Mouse (Mus musculus) thymus, postnatal 10 days (tissue): ENCODE data around the gene Nup214.
"Not testable (repeated sequence)": the region's sequence is repeated elsewhere in the genome, so short reads cannot be mapped to it uniquely, and the experiment has no call there.

Source experiments
- DNase-seq, 2 experiments: peaks; one replicate each; pipeline ENCODE4 v3.0.0; 2021; ENCODE audit warnings: low spot score in 2 of 2

The Nup214 gene

DNA sequence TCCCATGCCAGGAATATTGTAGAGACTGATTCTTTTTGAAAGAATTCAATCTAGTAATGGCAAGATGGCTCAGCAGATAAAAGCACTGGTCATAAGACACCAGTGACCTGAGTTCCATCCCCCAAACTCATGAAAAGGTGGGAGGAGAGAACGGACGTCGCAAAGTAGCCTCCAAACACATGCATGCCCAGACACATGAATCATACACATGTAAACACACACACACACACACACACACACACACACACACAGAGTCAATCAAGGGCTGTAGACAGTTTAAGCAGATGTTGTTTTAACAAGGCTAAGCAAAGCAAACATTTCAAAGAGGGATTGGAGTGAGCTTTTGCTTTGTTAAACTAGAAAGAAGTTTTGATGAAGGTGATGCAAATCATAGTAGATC is 10.0 kb upstream of the Nup214 start:
- no peak for DNase-seq

DNA sequence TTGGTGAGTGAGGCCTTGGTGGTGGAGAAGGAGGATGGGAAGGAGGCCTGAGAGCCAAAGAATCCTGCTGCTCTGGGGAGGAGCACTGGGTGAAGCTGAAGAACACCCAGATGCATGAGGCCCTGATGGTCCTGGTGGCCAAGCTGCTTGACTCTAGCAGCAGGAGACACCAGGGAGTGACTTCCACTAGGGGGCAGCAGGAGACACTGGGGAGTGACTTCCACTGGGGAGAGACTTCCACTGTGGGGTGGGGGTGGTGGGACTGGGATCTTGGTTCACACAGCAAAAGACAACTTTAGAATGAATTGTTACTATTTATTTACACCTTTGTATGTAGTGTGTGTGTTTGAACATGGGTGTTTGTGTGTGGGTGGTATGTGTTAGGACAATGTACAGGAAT is 9.1 kb upstream of the Nup214 start:
- DNase-seq = peak; percentile 44 to 83

DNA sequence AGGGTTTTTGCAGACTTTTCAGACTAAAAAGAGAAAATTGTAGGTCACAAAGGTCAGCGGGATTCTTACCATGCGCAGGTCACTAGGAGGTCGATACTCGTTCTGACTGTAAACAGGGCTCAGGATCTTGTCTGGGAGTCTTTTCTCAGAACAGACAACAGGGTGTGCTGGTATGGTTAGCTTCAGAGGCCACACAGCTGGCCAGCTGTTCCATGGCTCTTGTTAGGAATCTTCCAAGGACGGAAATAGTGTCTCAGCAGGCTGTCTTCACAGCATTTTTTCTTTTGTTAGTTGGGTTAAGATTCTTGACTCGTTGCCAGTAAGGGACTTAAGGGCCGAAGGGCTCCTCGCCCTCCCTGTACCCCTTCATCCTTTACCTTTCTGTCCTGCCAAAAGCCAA is 7.4 kb upstream of the Nup214 start:
- no peak for DNase-seq

DNA sequence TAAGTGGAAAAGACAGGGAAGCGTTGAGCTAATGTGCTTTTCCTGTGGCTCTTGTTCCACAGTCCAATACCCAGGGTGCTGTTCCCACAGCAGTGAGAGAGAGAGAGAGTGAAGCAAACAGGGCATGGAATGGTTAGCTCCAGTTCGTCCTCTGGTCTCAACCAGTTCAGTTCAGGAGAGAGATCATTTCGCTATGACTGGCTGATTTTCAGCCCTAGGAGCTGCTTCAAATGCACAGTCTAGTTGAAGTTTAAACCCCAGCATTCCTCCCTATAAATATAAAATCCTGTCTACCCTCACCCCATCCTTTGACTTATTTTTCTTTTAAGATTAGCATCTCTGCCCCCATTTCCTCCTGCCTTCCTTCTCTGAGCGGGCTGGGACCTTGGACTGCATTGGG is 1.6 kb upstream of the Nup214 start:
- DNase-seq = no peak

DNA sequence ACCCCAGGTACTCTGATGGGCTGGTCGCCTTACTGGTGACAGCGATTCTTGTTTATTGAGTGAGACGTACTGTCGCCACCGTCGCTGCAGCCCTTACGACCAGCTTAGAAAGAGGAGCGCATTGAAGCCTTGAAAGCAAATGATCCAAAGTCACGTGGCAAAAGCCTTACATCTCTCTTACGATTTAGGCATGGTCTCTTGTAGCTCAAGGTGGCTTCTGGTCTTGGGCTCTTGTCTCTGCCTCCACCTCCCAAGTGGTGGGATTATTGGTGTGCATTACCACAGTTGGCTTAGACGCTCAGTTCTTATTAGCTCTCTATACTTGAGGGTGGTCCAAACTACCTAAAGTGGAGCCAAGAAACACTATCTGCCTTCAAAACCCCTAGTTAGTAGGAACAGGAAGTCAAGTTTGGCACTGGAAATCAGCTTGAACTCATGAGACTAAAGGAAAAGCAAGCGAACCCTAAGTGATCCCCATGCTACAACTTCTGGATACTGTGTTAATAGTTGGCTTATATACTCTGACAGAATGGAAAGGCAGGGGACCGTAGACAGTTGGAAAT is 654 bp downstream of the Nup214 start:
- DNase-seq = no peak

DNA sequence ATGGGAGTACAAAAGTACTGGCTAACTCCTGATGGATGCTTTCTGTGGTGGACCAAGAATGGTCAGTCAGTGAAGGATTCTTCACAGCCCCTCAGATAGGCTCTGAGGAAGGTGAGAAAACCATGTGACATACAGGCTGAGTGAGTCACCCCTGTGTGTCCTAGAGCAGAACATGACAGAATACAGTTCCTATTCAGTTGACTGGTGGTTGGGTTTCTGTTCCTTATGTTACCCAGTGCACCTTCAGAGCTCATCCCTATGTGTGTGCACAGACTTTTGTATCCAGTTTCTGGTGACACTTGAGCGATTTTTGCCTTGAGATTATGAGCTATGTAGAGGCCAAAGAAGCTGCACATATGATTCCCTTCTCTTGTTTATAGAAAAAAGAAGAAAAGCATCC is 13.5 kb downstream of the Nup214 start:
- no peak for DNase-seq

DNA sequence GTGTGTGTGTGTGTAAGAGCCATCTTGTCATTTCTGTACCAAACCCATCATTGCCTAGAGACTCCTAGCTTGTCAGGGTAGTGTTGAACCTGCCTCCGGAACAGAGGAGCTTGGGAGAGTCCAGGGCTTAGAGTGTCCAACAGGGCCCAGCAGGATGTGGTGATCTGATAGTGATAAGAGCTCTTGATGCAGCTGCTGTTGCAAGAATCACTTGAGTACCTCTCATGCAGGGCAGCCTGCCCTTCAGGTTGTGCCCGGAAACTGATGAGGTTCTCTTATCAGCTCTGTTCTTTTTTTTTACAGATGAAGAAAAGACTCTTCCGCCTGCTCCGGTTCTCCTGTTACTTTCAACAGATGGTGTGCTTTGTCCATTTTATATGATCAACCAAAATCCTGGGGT is 16.7 kb downstream of the Nup214 start:
- no peak for DNase-seq

DNA sequence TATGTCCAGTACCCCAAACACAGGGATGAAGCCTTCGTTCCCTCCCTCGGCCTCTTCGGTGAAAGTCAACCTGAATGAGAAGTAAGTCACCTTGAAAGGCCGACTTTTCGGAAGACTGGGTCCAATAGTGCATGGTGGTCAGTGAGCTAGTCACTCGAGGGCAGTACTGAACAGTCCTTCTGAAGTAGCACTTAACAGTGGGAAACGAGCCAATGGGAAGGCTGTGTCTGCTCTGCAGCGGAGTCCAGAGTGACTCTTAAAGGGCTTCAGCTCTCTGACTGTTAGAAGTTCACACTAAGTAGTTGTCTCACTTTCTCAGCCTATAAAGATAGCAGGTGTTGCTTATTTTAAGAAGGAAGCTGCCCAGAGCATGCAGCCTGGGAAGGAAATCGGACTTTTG is 20.7 kb downstream of the Nup214 start:
- no peak for DNase-seq

DNA sequence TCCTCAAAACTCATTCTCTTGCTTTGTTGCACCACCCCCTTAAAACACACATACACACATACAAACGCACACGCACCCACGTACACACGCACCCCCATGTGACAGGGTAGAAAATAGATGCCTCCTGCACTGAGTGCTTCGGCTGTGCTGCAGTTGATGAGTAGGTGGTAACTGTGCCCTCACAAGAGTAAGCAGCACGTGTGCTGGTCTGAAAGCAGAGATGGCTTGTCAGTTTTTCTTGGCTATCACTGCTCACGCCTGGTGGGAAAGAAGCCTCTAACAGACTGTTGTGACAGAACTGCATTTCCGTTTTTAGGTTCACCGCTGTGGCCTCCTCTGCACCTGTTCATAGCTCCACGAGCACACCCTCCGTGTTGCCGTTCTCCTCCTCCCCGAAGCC is 21.8 kb downstream of the Nup214 start:
- no peak for DNase-seq

DNA sequence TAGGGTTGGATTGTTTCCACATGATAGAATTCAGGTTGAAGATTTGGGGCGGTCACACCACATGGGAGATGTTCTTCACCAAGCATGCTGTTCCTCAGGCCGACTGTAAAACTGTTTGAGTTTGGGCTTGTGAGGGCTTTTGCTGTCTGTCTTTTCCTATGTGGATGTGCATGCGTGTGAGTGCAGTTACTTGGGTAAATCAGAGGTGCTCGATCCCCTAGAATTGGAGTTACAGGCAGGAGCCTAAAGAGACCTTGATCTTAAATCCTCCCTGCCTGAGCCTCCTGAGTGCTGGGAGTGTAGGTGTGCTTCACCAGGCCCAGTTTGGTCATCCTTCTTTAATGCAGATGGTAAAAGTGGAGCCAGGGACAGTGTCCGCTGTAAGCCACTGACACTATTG is 23.3 kb downstream of the Nup214 start:
- no peak for DNase-seq

DNA sequence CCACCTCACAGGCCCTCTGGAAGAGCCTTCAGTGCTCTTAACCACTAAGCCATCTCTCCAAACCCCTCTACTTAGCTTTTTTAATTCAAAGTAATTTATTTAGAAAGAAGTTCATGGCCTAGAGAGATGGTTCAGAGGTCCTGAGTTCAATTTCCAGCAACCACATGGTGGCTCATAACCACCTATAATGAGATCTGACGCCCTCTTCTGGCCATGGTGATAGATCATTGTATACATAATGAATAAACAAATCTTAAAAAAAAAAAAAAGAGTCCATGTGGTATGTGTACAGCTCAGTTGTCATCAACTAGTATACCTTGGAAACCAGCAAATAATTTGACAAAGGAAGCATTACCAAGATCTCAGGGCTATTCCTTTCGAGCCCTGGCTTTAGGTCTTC is 24.2 kb downstream of the Nup214 start:
- DNase-seq = peak in 1 of 2 experiments; percentile 51

DNA sequence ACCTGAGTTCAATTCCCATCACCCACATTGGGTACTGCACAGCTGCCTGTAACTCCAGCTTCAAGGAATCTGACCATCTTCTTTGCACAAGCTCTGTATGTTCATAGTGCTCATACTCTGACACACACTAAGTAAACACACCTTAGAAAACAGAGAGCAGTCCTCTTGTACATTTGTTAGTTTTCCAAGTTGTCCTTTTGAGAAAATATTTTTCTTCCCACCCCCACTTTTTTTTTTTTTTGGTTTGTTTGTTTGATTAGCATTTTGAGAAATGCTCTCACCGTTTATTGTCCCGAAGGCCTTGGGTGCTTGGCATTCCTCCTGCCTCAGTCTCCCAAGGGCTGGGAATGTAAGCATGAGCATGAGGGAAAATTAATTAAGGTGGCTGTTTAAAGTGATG is 34.1 kb downstream of the Nup214 start:
- DNase-seq = no peak

DNA sequence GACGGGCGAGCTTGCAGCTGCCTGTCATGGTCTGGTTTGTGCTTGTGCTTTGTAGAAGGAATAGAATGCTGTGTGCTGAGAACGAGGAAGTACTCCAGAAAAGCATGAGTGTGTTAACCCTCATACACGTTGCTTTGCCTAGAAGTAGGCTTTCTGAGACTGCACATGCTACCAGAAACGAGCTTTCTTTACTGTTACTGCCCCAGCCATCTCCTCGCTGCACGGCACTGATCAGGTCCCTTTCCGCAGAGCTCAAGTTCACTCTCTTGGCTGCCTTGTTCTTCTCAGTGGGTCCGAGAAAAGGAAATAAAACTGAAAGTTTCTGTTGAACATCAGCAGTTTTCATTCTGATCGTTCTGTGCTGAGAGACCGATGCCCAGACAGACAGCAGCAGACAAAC is 34.5 kb downstream of the Nup214 start:
- DNase-seq = no peak

DNA sequence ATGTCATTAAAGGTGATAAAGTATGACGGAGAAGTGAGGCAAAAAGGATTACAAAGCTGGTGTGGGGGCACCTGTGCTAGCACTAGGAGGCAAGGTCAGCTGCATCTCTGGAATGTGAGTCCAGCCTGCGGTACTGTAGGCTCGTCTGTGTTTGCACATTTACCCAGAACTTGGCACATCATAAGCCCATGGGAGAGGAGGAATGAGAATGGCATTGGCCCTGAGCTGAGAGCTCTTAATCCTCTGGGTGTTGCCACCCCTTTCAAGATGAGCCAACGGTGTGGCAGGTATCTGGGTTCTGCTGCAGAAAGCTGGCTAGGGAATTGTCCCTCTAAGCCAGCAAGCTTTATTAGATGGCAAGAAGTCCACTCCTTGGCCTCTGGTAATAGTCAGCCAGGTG is 45.5 kb downstream of the Nup214 start:
- DNase-seq = no peak

DNA sequence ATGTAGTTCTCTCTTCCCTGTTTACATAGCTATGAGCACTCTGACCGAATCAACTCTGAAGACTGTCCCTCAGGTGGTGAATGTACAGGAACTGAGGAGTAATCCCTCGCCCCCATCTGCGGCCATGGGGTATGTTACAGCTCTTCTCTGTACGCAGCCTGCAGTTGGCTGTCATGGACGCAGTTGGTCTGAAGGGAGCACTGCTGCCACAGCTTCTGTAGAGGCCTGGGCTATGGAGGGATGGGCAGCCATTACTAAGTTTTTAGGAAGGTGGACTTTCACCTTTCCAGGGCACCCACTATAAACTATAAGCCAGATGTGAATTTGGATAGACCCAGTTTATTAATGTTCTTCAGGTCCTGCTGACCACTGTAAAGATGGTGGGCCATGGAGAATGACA is 46.0 kb downstream of the Nup214 start:
- no peak for DNase-seq

DNA sequence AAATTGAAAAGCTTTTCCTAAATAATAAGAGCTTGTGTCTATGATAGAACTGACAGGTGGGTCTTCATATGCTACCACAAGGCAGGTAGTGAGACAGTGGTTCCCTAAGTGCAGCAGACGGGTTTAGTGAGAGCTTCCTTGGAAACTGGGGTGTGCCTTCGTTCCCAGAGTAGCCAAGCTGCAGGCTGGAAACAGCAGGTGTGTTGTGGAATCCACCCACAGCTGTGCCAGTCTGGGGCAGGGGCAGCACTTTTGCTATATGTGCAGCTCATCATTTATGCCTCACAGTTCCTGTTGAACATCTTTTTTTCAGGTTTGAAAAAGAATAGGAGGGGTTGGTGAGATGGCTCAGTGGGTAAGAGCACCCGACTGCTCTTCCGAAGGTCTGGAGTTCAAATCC is 50.1 kb downstream of the Nup214 start:
- DNase-seq = no peak

DNA sequence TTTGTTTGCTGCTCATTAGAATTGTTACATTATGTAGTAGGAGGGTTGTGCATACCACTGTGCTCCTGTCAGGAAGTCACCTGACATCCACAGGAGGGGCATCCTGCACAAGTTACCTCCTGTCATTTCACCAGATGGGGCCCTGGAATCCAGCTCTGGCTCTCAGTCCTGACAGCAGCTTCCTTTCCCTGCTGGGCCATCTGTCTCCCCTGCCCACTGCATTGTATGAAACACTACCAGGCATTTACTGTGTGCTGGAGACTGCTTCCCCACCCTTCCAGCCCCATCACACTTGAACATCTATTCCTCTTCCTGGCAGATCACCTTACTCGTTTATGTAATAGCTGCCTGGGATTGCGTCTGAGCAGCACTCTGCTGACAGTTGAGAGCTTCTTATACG is 55.4 kb downstream of the Nup214 start:
- peak; percentile 37 to 41 for DNase-seq

DNA sequence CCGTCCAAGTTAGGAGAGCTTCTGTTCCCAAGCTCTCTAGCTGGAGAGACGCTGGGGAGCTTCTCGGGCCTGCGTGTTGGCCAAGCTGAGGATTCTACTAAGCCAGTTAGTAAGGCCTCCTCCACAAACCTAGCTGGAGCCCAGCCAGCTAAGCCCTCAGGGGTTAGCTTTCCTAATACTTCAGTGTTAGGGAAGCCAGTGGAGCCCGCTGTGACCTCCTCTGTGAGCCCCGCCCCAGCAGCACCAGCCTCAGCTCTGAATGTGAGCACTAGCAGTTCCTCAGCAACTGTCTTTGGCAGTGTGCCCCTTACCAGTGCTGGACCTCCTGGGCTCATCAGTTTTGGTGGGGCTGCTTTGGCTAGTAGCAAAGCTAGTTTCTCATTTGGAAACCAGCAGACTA is 59.2 kb downstream of the Nup214 start:
- no peak for DNase-seq

DNA sequence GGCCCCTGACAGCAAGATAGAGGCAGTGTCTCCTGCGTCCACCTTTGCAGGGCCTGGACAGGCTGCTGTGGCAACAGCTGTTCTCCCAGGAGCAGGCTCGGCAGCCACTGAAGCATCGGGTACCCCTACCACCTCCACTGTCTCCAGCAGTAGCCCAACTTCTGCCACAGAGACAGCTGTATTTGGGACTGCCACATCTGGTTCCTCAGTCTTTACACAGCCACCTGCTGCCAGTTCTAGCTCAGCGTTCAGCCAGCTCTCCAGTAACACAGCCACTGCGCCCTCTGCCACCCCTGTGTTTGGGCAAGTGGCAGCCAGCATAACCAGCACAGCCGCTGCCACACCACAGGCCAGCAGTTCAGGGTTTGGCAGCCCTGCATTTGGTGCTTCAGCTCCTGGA is 60.0 kb downstream of the Nup214 start:
- DNase-seq = peak; percentile 71 to 73

DNA sequence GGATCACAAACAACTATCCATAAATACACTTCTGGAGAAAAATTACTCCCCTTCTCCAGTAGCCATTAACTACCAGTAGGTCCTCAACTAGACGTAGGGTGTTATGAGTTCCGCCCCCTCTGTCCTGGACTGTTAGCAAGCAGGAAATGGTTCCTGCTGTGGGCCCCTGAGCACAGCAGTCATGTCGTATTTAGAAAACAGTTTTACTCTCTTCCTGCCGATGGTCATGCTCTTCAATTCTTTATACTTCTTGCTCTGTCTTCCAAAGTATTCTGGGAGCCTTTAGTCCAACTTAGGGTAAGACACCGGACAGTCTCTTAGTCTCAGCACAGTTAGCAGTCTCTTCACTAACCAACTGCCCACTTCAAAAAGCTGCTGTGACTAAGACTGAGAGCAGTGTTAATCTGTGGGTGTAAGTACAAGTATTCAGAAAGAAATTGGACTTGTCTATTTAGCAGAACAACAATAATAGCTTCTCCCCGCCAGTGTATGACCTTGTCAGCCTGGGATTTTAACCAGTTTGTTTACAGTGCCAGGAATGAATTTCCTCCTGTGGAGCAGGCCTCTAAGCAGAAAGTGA is 63.1 kb downstream of the Nup214 start:
- DNase-seq = peak in 1 of 2 experiments; percentile 58

DNA sequence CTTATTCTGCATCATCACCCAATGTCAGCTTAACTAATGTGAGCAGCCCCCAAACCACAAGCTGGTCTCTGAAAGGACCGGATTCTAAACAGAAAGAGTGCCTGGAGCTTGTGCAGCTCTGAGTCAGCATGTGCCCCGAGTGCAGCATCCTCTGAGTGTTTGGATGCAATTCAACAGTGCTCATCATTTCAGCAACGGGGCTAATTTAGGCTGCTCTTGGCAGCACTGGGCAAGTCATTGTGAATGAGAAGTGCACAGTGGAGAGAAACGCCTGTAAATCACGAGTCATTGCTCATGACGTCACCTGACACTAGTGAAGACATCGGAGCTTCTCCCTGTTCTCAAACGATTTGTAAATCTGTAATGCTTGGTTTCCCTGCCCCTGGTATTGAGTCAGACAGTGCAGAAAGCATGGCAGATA is 64.4 kb downstream of the Nup214 start:
- DNase-seq = no peak

DNA sequence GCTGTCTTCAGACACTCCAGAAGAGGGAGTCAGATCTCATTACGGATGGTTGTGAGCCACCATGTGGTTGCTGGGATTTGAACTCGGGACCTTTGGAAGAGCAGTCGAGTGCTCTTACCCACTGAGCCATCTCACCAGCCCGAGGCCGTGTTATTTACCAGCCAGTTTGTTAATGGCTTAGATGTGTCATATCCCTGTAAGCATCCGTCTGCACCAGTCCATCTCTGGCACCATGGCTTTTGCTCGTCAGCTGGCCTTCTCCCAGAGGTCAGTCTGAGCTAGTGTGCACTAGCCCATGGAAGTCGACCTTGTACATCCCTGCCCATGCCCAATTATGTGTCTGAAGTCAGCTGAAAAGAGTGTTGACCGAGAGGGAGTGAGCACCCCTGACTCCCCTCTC is 66.4 kb downstream of the Nup214 start:
- not testable (repeated sequence) for DNase-seq

DNA sequence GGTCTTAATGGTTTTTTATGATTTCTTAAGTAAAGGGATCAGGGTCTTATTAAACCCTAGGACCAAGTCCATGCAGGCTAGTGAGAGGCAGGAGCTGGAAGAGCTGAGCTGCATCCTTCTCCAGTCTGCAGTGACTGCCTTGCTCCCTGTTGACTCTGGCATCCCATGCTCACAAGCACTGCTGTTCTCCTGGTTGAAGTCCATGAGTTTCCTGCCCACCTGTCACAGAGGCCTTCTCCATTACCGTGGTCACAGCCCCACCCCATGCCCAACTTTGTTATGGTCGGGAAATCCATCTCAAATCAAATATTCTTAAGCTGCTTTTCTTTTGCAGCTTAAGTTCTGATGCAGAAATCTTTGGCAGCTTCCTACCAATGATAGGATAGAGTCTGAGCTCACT is 66.9 kb downstream of the Nup214 start:
- no peak for DNase-seq

DNA sequence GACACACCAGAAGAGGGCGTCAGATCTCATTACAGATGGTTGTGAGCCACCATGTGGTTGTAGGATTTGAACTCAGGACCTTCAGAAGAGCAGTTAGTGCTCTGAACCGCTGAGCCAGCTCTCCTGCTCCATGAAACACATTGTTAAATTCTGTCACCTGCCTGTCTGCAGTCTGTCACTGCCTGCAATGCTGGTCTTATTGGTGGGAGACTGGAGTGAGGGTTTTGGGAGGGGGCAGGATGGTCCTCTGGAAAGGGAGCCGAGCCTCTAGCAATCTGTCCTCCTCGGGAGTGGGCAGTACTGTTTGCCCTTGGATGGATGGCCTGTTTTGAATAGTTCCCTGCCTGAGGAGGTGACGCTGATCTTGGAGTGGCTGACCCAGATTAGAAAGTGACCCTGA is 69.6 kb downstream of the Nup214 start:
- DNase-seq = no peak
